Mouse (Mus musculus): ENCODE measurements around the gene Rgs6. TPM values are rescaled to one million over a fixed set of nuclear protein-coding genes. Genes with fewer than 3 reads are reported as not detected.

Gene Rgs6
- 0.63 and 1.2 TPM in 2 replicates for polyA plus RNA-seq (2012; rRNA removed; ENCODE audit: low replicate concordance)

GRCm38 (mm10) chr12:82588017-82588416 lies at the start of gene Rgs6:
Rgs6 (plus strand) TSS chr12:82588292.

